Mouse (Mus musculus) brain, embryonic 14.5 days (tissue): ENCODE measurements around the gene Aida.

Experiments
- CTCF ChIP-seq: fragments of 200-500 bp; IDR thresholded peaks from 2 replicates; pipeline ENCODE4 v1.5.1; 2012; ENCODE audit warnings: inconsistent platforms, mild to moderate bottlenecking, moderate library complexity, borderline replicate concordance; ENCODE audit not compliant: insufficient read depth, insufficient read length; ENCODE audit errors: extremely low read depth
- POLR2A ChIP-seq: fragments of 200-500 bp; IDR thresholded peaks from 2 replicates; pipeline ENCODE4 v1.6.1; 2012; ENCODE audit warnings: mild to moderate bottlenecking, inconsistent platforms, borderline replicate concordance; ENCODE audit not compliant: poor library complexity, insufficient read depth, insufficient read length, severe bottlenecking; ENCODE audit errors: extremely low read depth

GRCm38 (mm10) chr1:183369427-183370014, 73.1 kb downstream of the Aida start, which contains the start of gene Mia3:
- TF ChIP-seq CTCF = no peak
- TF ChIP-seq POLR2A = peak; percentile 75
